Mouse (Mus musculus): ENCODE measurements at regions not wholly inside any gene's neighbourhood (a gene's known extent, or its start where the extent isn't known, plus 50 kb on each side); places are given as distances from the start of the nearest gene placed in this dataset.

DNA sequence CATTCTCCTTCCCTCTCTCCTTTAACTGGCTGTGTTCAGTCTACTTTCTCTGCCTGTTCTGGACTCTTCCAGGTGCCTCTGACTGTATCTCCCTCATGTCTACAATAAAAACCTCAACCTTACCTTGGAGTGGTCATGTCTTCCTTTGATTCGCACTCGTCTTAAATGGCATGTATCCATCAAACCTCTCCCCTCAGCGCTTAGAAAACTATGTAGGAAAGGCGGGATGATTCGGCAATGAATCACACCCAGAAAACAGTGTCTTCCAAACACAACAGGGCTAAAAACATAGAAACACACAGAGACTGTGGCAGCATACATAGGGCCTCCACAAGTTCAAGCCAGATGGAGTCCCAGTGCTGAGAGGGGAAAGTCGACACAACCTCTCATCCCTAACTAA, 66.4 kb upstream of the Nap1l2 start:
- TF ChIP-seq NRF1 (IDR thresholded peaks at IDR 0.05; ENCODE audit: low read depth, low read length) = no peak
- TF ChIP-seq TBP (conservative IDR thresholded peaks at IDR 0.05; ENCODE audit: low read depth, low read length) = no peak
- no peak for TF ChIP-seq RAD21 (IDR thresholded peaks at IDR 0.05; ENCODE audit: low read depth, low read length)
- TF ChIP-seq JUN (IDR thresholded peaks at IDR 0.05; ENCODE audit: insufficient read depth, low read depth, low read length) = no peak
- TF ChIP-seq IRF4 (IDR thresholded peaks at IDR 0.05; ENCODE audit: low read depth, low read length) = no peak
- no peak for TF ChIP-seq NELFE (IDR thresholded peaks at IDR 0.05; ENCODE audit: low read depth, low read length)
- TF ChIP-seq SMC3 (IDR thresholded peaks at IDR 0.05; ENCODE audit: low read depth, low read length) = no peak
- no peak for TF ChIP-seq ZMIZ1 (IDR thresholded peaks at IDR 0.05; ENCODE audit: low read depth, low read length)
- no peak for TF ChIP-seq USF2 (conservative IDR thresholded peaks at IDR 0.05; ENCODE audit: low read depth, low read length)
- no peak for TF ChIP-seq ELF1 (IDR thresholded peaks at IDR 0.05; ENCODE audit: low read depth, low read length)
- H3K4me3 ChIP-seq (replicated peaks in 1 of 3; ENCODE audit: low read depth in 2 of 3, low read length in 2 of 3, poor library complexity in 1 of 3) = no peak overlapping the region
- H3K79me2 ChIP-seq (replicated peaks; ENCODE audit: control insufficient read depth, extremely low read depth, insufficient read depth, poor library complexity, severe bottlenecking) = no peaks in the 10 kb centered on the region
- no peaks in the 10 kb centered on the region for H3K36me3 ChIP-seq (replicated peaks in 1 of 2; ENCODE audit: control insufficient read depth in 1 of 2, insufficient read depth in 1 of 2, low read length in 1 of 2)
- H3K27ac ChIP-seq (ENCODE audit: insufficient read depth, low read depth) = no peak overlapping the region
- dilution Hi-C loops (cut with MboI; ENCODE audit: extremely low pct_ligation_motif_present, extremely low pct_unique_long_range_greater_than_20kb, low sequenced_read_pairs) (no loop called here), in situ Hi-C loops (cut with MboI; ENCODE audit: low pct_ligation_motif_present, low pct_unique_long_range_greater_than_20kb, low sequenced_read_pairs) (loop anchor here (25.0 kb wide), 1 partner anchor 184 kb away; no protein-coding TSS in a partner anchor)
- no peaks in the 10 kb centered on the region for H3K4me1 ChIP-seq (ENCODE audit: control insufficient read depth in 1 of 2, insufficient read depth in 2 of 2)
- no peaks in the 10 kb centered on the region for H3K9me3 ChIP-seq (replicated peaks; ENCODE audit: low read length)
- no peaks in the 10 kb centered on the region for H3K27me3 ChIP-seq (replicated peaks)
- no peak overlapping the region for H3K4me2 ChIP-seq (ENCODE audit: insufficient read depth, low read depth, poor library complexity, severe bottlenecking)
- H3K9ac ChIP-seq (ENCODE audit: insufficient read depth, low read depth) = no peak overlapping the region
- DNase-seq (ENCODE audit: extremely low read depth) = no peak

DNA sequence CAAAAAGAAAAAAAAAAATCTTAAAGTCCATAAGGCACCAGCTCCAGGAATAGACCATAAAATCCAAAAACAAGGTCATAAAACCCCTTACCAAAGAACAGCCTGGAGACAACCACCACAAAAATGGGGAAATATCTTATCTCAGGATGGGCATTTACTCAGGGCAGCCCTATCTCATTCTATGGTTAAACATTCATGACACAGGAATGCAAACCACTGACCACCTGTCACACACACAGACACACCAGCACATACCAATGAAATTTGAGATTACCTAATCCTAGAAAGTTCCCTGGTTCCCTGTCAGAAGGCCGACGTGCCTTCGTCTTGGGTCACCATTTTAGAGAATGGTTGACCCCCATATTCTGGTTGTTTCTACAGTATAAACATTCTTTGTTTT, 66.3 kb upstream of the Cdx4 start:
- no peak overlapping the region for H3K9ac ChIP-seq (ENCODE audit: insufficient read depth, low read depth)
- no peaks in the 10 kb centered on the region for H3K27me3 ChIP-seq (replicated peaks)
- no peaks in the 10 kb centered on the region for H3K36me3 ChIP-seq (replicated peaks in 1 of 2; ENCODE audit: control insufficient read depth in 1 of 2, insufficient read depth in 1 of 2, low read length in 1 of 2)
- H3K79me2 ChIP-seq (replicated peaks; ENCODE audit: control insufficient read depth, extremely low read depth, insufficient read depth, poor library complexity, severe bottlenecking) = no peaks in the 10 kb centered on the region
- TF ChIP-seq NELFE (IDR thresholded peaks at IDR 0.05; ENCODE audit: low read depth, low read length) (no peak), MXI1 (IDR thresholded peaks at IDR 0.05; ENCODE audit: low read depth, low read length) (no peak), POLR2A (IDR thresholded peaks at IDR 0.05; ENCODE audit: low read depth, low read length) (no peak), ZMIZ1 (IDR thresholded peaks at IDR 0.05; ENCODE audit: low read depth, low read length) (no peak), GABPA (IDR thresholded peaks at IDR 0.05; ENCODE audit: insufficient replicate concordance, low read depth, low read length) (no peak), SMC3 (IDR thresholded peaks at IDR 0.05; ENCODE audit: low read depth, low read length) (no peak), MYC (IDR thresholded peaks at IDR 0.05; ENCODE audit: low read depth, low read length) (no peak), USF1 (IDR thresholded peaks at IDR 0.05; ENCODE audit: low read depth, low read length) (no peak), EP300 (IDR thresholded peaks at IDR 0.05; ENCODE audit: low read length) (no peak), IRF4 (IDR thresholded peaks at IDR 0.05; ENCODE audit: low read depth, low read length) (no peak), MAFK (IDR thresholded peaks at IDR 0.05; ENCODE audit: insufficient replicate concordance, low read length) (no peak), TCF12 (IDR thresholded peaks at IDR 0.05; ENCODE audit: low read depth, low read length) (no peak), RAD21 (IDR thresholded peaks at IDR 0.05; ENCODE audit: low read depth, low read length) (no peak), HCFC1 (IDR thresholded peaks at IDR 0.05; ENCODE audit: low read depth, low read length) (no peak), MAX (IDR thresholded peaks at IDR 0.05; ENCODE audit: low read length) (no peak), ZC3H11A (IDR thresholded peaks at IDR 0.05; ENCODE audit: low read depth, low read length) (no peak), SIN3A (IDR thresholded peaks at IDR 0.05; ENCODE audit: low read length) (no peak), NRF1 (IDR thresholded peaks at IDR 0.05; ENCODE audit: low read depth, low read length) (no peak)
- no peak overlapping the region for H3K27ac ChIP-seq (ENCODE audit: insufficient read depth, low read depth)
- H3K4me1 ChIP-seq (ENCODE audit: control insufficient read depth in 1 of 2, insufficient read depth in 2 of 2) = no peaks in the 10 kb centered on the region
- dilution Hi-C loops (cut with MboI; ENCODE audit: extremely low pct_ligation_motif_present, extremely low pct_unique_long_range_greater_than_20kb, low sequenced_read_pairs) (no loop called here), in situ Hi-C loops (cut with MboI; ENCODE audit: low pct_ligation_motif_present, low pct_unique_long_range_greater_than_20kb, low sequenced_read_pairs) (loop anchor here (25.0 kb wide), 1 partner anchor 182 kb away; no protein-coding TSS in a partner anchor)
- no peaks in the 10 kb centered on the region for H3K9me3 ChIP-seq (replicated peaks; ENCODE audit: low read length)
- H3K4me3 ChIP-seq (replicated peaks in 1 of 3; ENCODE audit: low read depth in 2 of 3, low read length in 2 of 3, poor library complexity in 1 of 3) = no peak overlapping the region
- H3K4me2 ChIP-seq (ENCODE audit: insufficient read depth, low read depth, poor library complexity, severe bottlenecking) = no peak overlapping the region
- no peak for DNase-seq (ENCODE audit: extremely low read depth)
